Mouse (Mus musculus): ENCODE data around the gene Mettl24.

The Mettl24 gene

DNA sequence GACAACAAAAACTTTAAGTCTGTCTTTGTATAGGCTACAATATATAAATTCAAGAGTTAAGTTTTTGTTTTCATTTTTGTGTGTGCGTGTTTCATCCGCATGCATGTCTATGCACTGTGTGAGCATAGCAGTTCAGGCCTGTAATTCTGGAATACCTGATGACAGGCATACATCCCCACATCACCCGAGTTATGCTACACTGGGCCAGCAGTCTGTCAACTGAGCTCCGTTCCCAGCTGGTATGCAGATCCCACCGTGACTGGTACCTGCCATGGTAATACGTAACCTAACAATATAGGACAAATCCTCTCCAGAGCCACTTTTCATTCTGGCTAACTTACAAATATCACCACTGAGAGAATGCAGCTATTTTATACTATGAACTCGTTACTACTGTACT is 173.6 kb downstream of the Mettl24 start:
- no peak for TF ChIP-seq GATA4 (IDR thresholded peaks at IDR 0.05; ENCODE audit: insufficient replicate concordance, low read length)

DNA sequence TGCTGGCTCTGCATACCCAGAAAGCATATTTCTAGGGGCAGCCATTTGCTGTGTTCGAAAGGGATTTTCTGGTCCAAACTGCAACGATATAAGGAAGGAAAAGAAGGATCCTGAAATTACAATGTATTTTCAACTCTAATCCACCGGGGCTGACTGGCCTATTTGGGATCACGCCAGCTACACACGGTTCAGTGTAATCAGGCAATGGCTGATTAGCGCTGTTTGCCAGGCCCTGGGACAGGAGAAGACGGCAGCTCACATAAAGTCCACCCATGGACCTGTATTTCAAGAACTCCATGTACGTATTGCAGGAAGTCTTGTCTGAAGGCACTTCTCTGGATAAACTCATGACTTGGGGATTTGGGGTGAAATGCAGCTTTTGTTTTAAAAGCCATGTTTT is 174.5 kb downstream of the Mettl24 start:
- no peak for TF ChIP-seq GATA4 (IDR thresholded peaks at IDR 0.05; ENCODE audit: insufficient replicate concordance, low read length)
